Mouse (Mus musculus): ENCODE data around the gene Cracr2a.

Gene Cracr2a

DNA sequence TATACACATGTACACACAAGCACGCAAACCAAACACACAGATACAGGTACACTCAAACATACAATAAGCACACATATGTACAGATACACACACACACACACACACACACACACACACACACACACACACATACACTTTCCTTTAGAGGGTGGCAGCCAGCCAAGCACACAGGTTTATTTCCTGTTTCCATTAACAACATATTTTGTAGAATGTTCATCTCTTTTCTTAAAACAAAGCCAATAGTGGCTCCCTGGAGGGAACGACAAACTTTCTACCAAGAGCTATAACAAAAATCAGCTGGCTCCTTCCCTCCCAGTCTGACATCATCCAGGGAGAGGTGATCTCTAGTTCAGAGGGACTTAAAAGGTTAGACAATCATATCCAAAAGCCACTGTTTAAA, 73.7 kb downstream of the Cracr2a start:
- DNase-seq, result no peak

DNA sequence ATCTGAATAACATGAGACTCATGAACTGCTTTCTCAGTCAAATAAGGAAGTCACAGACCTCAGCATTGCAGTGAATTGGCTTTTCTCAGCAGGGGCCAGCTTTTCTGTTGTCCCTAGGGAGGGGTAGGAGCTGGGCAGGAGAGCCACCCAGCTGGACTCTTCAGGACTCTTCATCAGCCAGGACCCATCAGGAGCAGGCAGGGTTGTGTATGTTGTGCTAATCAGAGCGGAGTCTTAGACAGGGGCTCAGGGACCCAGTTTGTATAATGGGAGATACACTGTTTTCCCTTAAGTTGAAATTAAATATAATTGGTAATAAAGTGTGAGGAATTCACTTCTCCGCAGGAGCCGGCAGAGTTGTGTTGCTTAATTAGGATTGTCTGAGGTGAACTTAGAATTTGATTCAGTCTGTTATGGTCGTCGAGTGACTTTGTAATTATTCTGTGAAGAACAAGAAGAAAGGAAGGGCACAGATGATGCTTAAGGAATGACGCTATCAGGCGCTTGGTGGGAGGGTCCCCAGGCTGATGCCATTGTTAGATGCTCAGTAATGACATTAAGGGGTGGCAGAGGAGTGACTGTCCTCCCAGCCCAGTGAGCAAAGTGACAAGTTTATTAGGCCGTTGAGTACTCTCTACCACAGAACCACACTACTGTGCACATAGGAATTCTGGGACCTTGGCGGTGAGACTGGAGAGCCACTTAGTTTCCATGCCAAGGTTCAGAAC, 74.5 kb downstream of the Cracr2a start:
- DNase-seq, result no peak

DNA sequence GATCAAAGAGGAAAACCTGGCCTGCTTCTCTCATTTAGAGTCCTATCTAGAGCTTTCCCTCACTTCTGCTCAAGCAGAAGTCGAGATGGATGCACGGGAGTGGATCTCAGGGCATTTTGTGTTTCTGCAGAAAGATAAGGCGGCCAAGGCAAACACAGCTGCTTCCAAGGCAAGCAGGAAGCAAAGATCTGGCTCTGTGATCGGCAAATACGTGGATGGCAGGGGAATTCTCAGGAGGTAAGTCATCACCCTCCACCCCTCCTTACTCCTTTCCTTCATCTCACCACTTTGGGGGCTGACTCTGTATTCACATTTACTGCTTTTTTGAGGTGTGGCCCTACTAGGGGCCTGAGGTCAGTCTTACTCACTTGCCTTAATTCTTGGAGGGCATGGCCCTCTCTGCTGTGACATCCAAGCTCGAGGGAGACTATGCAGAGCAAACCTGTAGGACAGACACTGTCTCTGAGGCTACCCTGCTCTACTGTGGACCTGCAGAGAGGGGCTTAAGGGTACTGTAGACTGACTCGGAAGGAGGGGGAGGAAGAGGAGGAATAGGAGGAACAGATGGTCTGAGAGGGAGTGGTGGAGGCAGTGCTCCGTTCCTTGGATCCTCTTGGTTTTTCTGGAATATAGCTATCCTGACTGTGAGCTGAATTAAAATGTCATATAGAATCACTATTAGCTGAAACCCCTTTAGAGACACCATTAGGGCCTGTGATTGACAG, 80.1 kb downstream of the Cracr2a start:
- DNase-seq, result no peak

DNA sequence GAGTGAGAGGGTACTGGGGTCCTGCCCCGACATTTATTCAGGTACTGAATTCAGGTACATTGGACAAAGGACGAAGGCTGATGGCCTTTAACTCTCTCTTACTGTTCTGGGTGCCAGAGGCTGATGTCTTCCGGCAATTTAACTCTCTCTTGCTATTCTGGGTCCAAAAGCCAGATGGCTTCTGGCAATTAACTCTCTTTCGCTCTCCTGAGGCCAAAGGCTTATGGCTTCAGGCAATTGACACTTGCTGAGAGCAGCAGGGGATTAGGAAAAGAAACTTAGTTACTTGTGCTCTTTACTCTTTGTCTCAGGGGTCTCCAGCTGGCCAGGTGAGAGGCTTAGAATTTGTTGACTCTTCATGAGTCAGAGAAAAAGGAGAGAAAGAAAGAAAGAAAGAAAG, 94.8 kb downstream of the Cracr2a start:
- DNase-seq, result no peak

DNA sequence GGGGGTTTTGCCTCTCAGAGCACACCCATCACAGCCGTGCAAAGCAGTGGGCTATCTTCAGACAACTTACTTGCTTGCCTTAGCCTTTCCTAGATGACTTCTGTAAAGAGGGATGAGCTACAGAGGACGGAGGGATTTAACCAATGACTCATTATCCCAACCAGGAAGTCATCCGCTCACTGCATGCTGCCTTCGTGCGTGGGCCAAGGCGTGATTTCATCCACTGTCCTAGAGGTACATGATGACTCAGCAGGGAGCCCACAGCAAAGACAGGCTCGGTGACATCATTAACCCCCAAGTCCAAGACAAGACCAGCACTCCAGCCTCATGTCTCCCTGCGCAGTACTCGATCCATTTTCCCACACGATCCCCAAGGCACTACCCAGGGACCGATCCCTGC, 96.0 kb downstream of the Cracr2a start:
- no peak for DNase-seq

DNA sequence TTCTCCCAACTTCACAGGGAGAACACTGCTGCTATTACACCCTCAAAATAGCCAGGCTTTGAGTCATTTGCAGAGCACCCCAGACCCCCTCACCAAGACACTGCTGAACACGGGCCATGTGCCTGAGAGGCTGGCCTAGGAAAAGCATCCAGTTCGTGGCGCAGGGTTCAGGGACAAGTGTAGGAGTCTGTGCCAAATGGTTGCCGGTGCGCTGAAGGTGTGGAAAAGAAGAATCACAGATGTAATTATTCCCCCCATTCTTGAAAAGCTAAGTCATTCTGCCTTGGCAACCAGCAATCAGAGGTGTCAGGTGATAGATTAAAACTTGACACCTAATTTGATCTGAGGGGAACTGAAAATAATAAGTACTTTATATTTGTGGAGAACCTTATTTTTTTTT, 98.3 kb downstream of the Cracr2a start:
- no peak for DNase-seq

DNA sequence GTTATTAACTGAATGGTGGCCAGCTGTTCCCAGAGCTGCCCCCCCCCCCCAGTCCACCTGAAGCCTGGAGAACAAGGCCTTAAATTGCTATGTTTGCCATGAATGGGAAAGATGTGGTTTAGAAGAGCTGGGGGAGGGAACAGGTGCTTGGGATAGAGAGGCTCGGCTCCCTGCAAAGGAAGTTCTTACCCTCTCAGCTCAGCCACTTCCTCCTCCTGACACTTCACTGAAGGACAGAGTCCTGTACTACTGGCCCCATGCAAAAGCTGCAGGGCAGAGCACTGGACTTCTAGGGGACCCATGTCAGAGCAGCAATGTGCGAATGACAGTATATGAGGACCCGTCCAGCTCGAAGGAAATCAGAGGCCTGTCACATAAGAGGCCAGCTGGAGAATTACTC, 98.8 kb downstream of the Cracr2a start:
- no peak for DNase-seq

DNA sequence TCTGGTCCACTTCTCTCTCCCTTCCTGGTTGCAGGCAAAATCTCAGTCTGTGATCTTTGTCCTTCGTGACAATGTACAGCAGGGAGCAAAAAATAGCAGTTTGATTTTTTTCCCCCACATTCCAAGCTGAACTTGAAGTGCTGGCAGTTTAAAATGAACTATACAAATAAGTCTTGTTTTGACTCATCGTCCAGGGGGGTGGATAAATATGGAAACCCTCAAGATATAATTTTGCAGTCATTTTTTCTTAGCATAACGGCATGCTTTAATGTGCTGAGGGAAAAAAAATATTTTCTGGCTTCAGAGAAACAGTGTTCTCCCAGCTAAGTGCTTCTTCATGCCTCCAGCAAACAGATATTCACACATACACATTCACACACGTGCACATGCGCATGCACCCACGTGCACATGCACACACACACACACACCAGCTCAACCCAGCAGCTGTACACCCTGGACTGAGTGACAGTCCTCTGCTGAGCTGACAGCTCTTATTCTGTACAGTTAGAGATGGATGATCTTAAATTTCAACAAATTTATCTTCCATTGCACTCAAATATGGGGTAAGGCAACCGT, 100.7 kb downstream of the Cracr2a start:
- DNase-seq, result no peak

DNA sequence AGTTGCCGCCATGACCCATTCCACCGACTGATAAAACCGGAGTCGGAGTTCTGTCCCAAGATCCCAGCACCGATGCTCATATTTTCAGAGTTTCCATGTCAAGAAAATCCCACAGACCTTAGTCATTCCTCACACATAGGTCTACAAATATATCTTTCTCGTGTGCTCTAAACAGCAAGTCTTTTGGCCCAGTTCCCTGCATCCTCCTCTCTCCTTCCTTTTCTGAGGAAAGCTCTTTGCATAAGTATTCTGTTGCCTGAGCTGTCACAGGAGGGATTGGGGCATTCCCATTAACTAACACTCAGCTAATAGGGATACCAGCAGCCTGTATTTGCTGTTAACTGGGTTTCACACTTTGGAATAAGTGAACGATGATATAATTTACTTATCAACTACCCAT, 102.1 kb downstream of the Cracr2a start:
- no peak for DNase-seq

DNA sequence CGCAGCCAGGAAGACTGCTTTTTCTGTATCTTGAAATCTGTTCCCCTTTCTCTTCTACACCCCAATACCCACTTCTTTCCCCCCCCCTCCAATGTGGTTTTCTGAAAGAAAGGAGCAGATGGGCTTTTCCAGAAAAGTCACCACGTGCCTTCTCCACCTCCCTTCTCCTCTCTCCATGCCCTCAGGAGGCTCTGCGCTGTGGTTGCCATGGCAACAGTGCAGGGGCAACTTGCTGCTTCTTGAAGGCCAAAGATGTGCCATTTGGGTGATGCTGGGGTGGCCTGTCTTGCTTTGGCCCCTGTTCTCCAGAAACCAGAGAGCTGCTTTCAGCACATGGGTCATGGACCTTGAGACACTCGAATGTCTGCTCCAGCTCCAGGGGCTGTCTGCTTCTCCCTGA, 108.2 kb downstream of the Cracr2a start:
- no peak for DNase-seq

DNA sequence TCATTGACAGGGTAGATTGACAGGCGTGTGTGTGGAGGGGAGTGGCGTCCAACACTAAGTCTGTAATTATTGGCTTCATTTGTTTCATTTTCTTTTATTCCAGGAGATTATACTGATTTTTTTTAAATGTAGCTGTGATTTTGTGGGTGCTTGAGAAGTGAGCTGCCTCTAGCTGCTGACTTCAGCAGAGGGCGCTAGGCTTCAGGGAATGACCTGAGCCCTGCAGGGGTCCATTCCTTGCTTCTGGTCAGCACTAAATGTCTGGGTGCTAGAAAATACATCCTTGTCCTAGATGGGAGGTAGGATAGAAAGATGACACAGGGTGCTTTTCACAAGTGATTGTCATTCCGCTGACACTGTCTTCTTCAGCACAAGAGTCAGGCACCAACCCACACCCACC, 108.9 kb downstream of the Cracr2a start:
- no peak for DNase-seq

DNA sequence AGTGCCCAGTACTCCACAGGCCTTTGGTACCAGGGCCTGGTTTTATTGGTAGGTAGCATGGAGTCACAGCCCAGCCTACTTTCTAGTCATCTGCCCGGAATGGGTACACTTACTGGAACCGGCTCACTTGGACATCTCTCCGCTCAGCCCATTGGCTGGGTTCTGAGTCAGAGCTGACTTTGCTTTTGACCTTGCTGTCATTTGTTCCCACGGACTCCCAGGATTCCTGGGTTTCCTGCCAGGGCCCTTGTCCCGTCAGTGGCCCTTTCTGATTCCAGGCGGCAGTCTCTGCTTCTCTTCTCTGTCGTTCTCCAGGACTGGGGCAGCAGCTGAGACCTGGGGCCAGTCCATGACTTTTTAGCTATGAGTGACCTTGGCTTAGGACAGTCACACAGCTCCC, 110.9 kb downstream of the Cracr2a start:
- no peak for DNase-seq

DNA sequence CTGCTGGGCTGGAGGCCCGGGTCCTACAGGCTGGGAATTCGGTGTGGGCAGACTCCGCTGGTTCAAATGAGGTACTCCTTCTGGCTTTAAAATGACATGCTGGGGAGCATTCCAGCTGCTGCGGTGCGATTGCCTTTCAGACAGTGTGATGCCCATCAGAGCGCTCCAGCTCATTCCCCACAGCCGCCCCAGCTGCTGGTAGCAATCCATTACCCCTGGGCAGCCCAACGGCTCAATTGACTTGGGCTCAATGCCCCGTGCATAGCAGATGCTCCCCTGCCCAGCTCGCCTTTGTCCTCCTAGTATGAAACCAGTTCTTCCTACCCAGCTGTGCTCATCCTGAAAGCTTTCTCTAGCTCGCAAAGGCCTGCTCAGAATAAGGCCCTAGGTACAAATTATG, 115.7 kb downstream of the Cracr2a start:
- no peak for DNase-seq

DNA sequence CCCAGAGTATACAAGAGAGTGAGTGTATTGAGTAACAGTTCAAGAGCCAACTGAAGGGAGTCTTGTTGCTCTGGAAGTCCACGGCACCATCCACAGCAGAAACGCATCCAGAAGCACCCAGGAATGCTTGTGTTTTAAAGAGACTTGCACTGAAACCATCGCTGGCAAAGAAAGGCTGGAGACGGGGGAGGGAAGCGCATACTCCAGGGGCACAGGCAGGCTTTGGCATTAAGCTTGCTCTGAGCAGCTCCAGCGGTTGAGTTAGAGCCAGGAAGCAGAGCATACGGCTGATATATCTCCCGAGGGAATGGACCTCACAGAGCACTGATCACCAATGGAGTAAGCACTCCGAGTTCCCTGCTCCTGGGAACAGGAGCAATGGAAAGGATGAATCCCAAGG, 117.2 kb downstream of the Cracr2a start:
- DNase-seq, result no peak

DNA sequence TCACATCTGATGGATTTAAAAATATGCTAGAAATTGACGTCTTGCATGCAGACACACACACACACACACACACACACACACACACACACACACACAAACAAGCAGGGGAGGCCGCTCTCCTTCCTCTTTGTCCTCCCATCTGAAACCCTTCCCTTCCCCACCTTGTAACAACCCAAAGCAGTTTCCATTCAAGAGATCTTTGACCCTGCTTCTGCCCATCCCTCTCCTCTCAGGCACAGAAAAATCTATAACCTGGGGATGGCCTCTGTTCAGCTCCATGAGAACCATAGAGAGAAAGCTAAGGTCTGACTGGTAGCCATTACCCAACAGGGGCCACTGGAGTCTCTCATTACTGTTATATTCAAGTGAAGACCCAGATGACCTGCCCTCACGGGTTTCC, 117.9 kb downstream of the Cracr2a start:
- DNase-seq, result no peak

DNA sequence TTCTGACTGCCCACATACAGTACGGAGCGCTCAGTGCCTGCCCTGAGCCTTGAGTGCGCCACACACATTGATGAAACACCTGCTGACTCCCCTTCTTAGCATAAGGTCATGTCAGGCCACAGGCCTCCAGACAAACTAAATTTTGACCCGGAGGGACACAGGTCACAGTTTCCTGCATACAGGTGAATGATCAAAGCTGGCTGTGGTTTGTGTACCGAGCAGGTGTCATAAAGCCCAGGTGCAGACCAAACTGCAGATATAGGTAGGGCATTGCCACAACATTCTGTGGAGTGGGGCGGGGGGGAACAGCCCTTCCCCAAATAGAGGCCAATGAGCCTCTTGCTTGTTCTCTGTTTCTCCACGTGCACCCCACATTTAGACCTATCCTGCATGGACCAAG, 119.6 kb downstream of the Cracr2a start:
- DNase-seq, result no peak

DNA sequence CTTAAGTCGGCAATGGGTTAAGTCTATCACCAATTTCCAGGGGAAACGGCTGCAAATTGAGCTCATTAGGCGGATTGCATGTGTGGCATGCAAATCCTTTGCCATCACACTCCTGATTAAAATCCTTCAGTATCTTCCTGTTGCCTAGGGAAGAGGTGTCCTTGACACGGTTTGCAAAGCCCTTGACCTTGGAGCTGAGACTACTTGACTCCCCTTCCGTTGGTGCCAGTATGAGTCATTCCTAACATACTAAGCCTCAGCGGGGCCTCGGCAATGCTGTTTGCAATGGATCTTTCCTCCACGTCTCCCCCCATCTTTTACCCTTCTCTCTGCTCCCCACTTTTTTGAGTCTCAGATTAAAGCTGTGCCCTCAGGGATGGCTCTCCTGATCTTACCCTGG, 122.4 kb downstream of the Cracr2a start:
- no peak for DNase-seq

DNA sequence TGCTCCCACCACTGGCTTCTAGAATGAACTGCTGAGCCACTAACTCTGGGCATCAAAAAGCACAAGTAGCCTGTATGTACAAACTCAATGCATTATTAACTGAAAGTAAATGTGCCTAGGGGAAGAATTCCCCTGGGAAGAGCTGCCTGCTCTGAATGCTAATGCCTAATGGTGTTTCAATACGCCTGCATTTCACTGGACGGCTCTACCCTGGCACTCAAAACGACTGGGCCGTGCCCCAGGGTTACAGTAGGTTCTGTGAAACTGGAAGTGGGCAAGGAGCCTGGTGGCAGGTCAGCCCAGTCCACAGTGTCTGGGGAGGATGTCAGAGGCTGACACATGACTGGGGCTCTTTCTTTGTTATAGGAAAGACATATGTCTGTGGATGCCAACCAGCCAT, 123.8 kb downstream of the Cracr2a start:
- no peak for DNase-seq

DNA sequence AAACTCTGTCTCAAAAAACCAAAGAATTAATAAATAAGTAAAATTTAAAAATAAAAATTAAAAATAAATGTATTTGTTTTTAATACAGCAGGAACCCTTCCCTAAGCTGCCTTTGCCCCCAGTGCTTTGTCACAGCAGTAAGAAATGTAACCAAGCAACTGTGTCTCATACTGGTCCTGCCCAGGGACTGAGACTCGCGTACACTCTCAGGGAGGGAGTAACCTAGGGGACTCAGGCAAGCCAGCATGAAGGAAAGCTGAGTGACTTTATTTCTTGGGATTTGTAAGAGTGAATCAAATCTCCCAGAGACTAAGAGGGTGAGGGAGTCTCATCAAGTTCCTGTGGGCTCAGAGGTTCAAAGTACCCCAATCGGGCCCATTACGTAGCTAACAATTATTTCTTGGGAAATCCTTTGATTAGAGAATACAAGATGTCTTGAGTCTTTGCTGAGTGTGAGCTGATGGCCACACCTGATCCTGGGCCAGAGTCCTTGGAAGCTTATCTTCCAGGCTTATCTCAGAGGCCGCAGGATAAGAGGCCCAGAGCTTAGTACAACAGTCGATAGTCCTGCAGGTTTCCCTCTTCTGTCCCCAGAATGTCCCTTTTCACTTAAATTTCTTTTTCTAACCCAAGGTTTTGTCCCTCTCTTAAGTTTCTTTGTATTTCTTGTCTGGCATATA, 126.2 kb downstream of the Cracr2a start:
- DNase-seq, result no peak

DNA sequence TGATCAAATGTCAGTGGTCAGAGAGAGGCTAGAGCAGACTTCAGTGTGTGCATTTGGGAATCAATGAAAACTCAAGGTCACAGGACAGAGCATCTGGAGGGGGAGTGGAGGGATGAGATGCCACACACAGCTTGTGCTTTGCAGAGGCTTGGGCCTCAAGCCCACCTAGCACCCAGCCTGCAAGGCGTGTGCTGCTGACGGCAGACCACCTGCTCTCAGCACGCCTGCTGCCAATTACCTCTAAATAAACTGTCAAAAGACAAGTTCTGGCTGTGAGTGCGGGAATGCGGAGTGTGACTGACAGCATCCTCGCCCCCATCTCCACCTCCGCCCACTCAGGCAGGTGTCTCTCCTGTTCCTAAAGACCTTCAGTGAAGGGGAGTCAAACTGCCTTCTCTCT, 131.2 kb downstream of the Cracr2a start:
- DNase-seq, result no peak

DNA sequence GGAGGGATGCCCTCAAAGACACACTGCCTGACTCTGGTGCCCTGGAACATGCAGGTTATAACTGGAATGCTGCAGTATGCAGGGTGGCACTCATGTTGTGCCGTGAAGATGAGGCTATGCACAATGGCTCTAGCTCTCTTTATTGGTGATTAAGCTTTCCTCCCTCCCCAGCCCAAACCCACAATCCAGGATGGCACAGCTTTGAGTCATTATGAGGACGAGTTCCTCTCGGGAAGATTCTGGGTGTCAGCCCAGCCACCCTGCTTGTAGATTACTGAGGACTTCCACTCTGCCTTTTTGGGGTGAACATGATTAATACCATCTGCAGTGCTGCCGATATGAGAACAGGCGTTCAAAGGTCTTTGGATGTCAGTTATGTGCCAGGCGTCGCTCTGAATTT, 132.5 kb downstream of the Cracr2a start:
- DNase-seq, result no peak

DNA sequence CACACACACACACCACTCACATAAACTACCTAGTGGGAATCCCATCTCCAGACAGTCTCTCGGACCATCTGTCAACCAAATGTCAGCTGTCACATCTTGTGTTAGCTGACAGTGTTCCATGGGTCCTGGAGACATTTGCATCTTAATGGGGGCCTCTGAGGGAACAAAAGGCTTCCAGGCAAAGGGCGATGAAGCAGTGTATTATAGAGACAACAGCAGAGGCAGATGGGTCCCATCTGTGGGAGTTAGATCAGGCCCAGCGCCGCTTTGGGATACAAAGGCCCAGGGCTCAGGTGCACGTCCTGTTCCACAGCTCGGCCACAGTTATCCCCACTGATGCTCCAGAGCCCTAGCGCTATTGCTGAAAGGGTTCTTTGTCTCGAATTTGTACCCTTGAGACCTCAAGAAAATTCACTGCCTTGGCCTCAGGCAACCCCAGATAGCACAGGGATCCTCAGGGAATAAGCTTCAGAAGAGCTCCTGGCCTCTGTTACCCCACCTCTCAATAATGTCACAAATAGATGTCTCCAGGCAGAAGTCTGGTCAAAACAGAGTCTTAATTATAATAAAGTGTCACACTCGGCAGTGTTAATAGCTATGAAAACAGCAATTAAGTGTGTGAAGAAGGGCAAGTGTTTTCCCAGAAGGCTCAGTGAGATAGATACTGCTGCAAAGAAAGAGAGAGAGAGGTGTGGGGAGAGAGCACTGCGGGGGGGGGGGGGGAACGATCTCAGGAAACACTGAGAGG, 140.1 kb downstream of the Cracr2a start:
- DNase-seq, result no peak

DNA sequence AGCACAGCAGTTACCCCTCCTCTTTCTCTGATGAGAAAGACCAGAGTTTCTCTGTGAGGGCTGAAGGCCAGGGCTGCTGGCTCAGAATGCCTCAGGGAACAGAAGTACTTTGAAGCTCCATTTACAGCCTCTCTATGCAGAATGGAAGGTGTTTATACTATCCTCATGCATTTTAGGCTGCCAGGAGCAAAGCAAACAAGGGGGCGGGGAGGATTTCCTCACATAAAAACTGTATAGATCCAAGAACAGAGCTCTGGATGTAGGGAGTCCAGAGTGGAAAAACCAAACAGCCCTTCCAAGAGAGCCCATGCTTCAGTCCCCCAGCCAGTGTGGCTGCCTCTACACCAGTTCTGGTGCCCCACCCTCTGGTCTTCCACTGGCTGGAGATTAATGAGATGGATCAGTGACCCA, 147.1 kb downstream of the Cracr2a start:
- no peak for DNase-seq

Measured in cerebellum, postnatal 36 days (tissue).